Mouse (Mus musculus) embryo, embryonic 11.5 days (tissue): ENCODE results near the gene Bex1.

Source experiments
- DNase-seq: peaks from one replicate; pipeline ENCODE4 v3.0.0-alpha.2; 2012; ENCODE audit warnings: low read depth, low spot score

Bex1 gene

DNA sequence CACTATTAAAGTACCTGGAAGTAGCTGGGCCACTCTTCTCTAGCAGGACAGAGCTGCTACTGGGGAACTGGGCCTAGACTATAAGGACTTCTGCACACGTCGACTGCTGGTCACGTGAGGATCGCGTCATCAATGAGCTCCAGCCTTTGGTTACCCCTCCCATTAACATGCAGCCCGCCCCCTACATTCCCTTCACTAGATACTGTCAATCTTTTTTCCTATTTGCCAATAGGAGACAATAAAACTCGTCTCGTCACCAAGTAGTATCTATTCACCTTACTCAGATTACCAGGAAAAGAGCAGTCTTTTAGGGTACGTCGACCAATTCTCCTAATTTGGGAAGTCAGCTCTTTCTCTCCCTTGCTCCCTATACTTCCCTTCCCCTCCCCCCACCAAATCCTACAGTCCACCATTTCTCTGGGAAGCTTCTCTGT lies 43.2 kb downstream of the Bex1 start, which contains the start of gene Tceal8:
TSS of gene Tceal8 (minus strand) at position 225 of the 434 bp plus-strand sequence.
- peak; percentile 76 for DNase-seq

DNA sequence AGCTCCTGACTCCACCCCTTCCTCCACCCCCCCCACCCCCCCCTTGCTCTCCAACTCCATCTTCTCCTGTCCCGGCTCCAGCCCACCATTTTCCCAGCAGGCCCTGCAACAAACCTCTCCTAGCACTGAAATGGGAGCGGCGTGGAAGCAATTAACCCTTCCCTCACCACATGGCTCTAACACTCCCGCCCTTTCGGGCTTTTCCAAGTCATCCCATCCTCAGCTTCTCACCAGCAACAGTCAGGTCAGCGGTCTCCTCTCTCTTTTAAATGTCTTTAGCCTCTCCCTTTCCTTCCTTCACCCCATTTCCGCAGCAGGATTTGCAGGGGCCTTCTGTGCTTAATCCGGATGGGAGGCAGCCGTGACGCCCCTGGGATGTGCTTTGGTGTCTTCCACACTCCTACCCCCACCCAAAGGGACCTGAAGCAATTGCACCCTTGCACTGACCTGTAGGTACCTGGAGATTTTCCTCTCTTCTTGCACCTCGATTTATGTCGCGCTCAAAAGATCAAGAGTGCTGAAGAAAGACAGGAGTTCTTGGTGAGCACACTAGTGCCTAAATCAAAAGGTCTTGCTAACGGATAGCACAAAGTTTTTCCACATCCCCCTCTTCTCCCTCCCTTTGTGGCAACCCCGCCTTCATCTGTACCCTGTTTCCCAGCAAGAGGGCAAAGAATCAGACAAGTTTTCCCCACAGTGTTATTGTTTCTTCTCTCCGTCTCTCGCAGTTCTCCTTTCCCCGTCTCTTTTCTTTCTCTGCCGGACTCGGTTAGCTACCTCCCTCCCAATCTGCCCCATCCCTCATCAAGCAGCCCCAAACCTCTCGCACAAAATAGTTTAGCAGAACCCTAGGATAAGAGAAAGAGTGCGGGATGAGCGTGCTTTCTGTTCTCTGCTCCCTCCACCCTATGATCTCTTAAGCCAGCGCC lies 43.9 kb downstream of the Bex1 start:
- DNase-seq = peak; percentile 55

DNA sequence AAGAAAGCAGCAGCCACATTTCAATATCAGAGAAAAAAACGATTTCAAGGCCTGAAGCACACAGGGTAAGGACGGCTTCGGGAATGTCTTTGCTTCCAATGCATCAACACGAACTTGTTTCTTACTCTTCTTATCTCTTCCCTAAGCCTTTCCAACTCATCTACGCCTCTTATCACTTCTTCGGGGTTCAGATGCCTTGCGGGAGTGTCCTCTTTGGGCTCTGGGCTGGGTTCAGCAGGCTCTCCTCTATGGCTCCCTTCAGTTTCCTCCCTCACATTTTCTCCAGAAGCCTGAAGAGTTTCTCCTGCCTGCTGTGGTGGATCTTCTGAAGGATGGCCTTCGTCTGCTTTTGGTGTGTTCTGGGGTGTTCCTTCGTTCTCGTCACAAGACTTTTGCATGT lies 44.7 kb downstream of the Bex1 start:
- no peak for DNase-seq
